Mouse (Mus musculus) forebrain, embryonic 14.5 days (tissue): ENCODE results near the gene Rev1. TPM values are rescaled to one million over a fixed set of nuclear protein-coding genes. Genes with fewer than 3 reads are reported as not detected.

Experiments
- ATAC-seq: fragments of 200-750 bp; cut with Nextera tagmentation; 2 replicates; pipeline ENCODE4 v1.8.0; 2017; ENCODE audit warnings: mild to moderate bottlenecking, moderate library complexity
- DNase-seq: peaks from one replicate; pipeline ENCODE4 v3.0.0-alpha.2; 2015; ENCODE audit warnings: low spot score
- H3K27ac ChIP-seq: fragments of 300-500 bp; sonication (generic); 2 replicates; pipeline ENCODE4 v1.5.1; 2014; ENCODE audit warnings: low read depth, mild to moderate bottlenecking, control low read depth, low read length, moderate library complexity
- H3K27me3 ChIP-seq: fragments of 300-500 bp; sonication (generic); replicated peaks from 2 replicates; pipeline ENCODE4 v1.6.1; 2014; ENCODE audit warnings: low read length, control low read depth, mixed read lengths; ENCODE audit not compliant: control insufficient read depth, insufficient read depth
- H3K36me3 ChIP-seq: fragments of 300-500 bp; sonication (generic); 2 replicates; pipeline ENCODE4 v1.6.1; 2014; ENCODE audit warnings: low read length, control low read depth; ENCODE audit not compliant: control insufficient read depth, insufficient read depth
- H3K4me1 ChIP-seq: fragments of 300-500 bp; sonication (generic); 2 replicates; pipeline ENCODE4 v1.6.1; 2014; ENCODE audit warnings: antibody characterized with exemption, low read length, control low read depth; ENCODE audit not compliant: control insufficient read depth, insufficient read depth
- H3K4me2 ChIP-seq: fragments of 300-500 bp; sonication (generic); 2 replicates; pipeline ENCODE4 v1.6.1; 2014; ENCODE audit warnings: mild to moderate bottlenecking, control low read depth, low read length
- H3K4me3 ChIP-seq: fragments of 300-500 bp; sonication (generic); 2 replicates; pipeline ENCODE4 v1.5.1; 2014; ENCODE audit warnings: low read depth, low read length, control low read depth
- H3K9ac ChIP-seq: fragments of 300-500 bp; sonication (generic); 2 replicates; pipeline ENCODE4 v1.6.1; 2014; ENCODE audit warnings: mild to moderate bottlenecking, low read length, control low read depth, moderate library complexity
- H3K9me3 ChIP-seq: fragments of 300-500 bp; sonication (generic); replicated peaks from 2 replicates; pipeline ENCODE4 v1.6.1; 2016; ENCODE audit warnings: low read length, control low read depth, mixed read lengths; ENCODE audit not compliant: control insufficient read depth
- WGBS: fragments of 180-500 bp; shearing (Covaris S2); extraction: QIAGEN DNeasy Blood & Tissue Kit; methylation state at CpG from one replicate; pipeline ENCODE4 v1.1.7; 2014; 5-methylcytosine and 5-hydroxymethylcytosine counted together
- polyA plus RNA-seq: library from polyadenylated mRNA; unstranded; fragments of >200 nt; fragmentation: Nextera tagmentation; extraction: Ambion mirVana; gene quantifications from 2 replicates; pipeline ENCODE4 v1.2.1, GENCODE M21; 2014

The Rev1 gene
- 23.4 and 28.9 TPM in 2 replicates for polyA plus RNA-seq

DNA sequence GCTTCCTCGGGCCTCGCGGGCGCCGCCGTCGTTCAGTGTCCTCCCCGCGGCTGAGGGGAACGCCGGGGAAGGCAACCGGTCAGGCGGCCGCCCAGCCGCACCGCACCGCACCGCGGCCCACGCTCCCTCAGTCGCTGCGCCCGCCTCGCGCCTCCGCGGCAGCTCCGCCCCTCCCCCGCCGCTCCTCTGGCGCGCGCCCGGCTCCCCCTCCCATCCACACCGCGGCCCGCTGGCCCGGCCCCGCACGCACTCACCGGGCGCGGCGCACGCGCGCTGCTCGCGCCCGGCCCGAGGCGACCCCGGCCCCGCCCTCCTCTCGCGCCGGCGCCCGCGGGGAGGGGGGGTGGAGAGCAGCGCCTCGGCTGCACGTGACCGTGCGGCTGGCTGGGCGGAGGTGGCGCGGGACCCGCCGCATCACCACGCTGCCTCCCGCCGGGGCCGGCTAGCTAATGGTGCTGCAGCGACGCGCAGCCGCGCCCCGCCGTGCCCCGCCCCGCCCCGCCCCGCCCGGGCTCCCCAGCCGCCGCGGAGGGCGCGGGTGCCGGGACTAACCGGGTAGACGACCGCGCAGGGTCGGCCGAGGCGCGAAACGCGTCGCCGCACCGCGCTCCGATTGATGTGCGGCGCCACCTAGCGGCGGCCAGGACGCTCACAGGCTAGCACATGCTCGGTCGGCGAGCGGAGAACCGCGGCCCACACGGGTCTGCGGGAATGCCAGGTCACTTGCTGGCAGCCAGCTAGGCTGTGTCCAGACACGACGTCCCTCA is at the start of gene Rev1:
TSS of gene Rev1 (minus strand) at position 301 of the 767 bp plus-strand sequence.
- Histone ChIP-seq H3K27ac (peak within 1 kb of the TSS; percentile 91), H3K27me3 (no peaks in the 10 kb centered on the region), H3K4me1 (peaks cover 9% of the 10 kb centered on the region), H3K9ac (peak within 1 kb of the TSS; percentile 92), H3K4me2 (peak within 1 kb of the TSS; percentile 91), H3K9me3 (no peaks in the 10 kb centered on the region), H3K36me3 (no peaks in the 10 kb centered on the region), H3K4me3 (peak within 1 kb of the TSS; percentile 78)
- ATAC-seq (peak; percentile 95), DNase-seq (peak; percentile 95)
- under 1% methylated on average over 75 of the region's 122 CpGs for WGBS

DNA sequence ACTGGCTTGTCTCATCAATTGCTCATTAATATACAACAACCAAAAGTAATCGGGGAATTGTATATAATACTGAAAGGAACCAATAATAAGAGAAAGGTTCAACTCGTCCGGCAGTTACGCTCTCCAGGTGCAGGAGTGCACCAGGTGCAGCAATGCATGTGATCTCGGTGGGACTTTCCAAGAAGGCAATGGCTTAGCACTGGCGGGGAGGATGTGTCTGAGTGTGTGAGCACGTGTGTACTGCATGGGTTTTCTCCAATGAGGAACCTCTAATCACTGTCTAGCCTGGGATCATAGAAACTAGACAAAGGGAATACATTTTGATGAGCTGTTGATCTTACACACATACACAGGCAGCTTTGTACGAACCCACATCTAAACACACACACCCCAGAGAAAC is 49.3 kb upstream of the Rev1 start:
- Histone ChIP-seq H3K4me2 (no peak overlapping the region), H3K27ac (no peak overlapping the region), H3K4me1 (no peaks in the 10 kb centered on the region), H3K4me3 (no peak overlapping the region), H3K9ac (no peak overlapping the region), H3K27me3 (no peaks in the 10 kb centered on the region), H3K36me3 (peaks cover 61% of the 10 kb centered on the region), H3K9me3 (no peaks in the 10 kb centered on the region)
- DNase-seq (no peak), ATAC-seq (no peak)
- whole genome bisulfite sequencing = 89% methylated on average over 8 of the region's 8 CpGs

DNA sequence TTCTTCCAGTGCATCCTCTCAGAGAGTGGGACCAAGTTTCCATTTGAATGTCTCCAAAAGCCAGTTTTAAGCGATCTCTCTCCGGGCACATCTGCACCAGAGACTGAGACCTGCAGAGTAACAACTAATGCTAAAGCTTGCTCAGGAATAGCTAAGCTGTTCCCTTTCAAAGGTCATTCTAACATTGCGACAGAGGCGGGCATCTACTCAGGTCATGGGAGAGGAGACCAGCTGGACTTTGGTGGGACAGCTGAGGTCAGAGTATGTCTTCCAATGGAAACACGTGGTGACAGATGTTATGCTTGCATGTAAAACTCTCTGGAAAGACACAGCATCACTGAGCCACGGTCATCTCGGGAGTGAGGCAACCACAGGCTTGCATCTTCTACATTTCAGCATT is 46.5 kb upstream of the Rev1 start:
- DNase-seq = no peak
- Histone ChIP-seq H3K4me1 (no peaks in the 10 kb centered on the region), H3K36me3 (peaks cover 42% of the 10 kb centered on the region), H3K4me3 (no peak overlapping the region), H3K27ac (no peak overlapping the region), H3K9ac (no peak overlapping the region), H3K27me3 (no peaks in the 10 kb centered on the region), H3K9me3 (no peaks in the 10 kb centered on the region), H3K4me2 (no peak overlapping the region)
- no peak for ATAC-seq
- 95% methylated on average over 7 of the region's 7 CpGs for WGBS

DNA sequence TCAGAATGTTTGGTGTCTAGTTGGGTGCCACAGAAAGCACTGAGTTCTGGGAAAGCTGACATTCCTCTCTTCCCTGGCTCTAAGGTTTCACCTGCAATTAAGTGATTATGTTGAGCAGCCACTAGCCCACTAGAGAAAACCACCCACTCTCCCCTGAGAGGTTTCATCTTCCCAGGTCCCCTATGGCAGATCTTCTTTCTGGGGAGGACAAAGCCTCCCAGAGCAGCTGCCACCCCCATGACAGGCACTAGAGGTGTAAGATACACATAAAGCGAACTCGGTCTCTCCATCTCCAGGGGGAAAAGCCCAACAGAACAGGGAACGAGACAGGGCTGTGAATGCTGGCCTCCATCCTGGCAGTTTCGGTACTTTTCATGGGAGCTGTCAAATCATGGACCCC is 42.3 kb upstream of the Rev1 start:
- Histone ChIP-seq H3K36me3 (peaks cover 5% of the 10 kb centered on the region; the same call in 1 of the 2 replicates), H3K4me2 (no peak overlapping the region), H3K9me3 (no peaks in the 10 kb centered on the region), H3K27me3 (no peaks in the 10 kb centered on the region), H3K27ac (no peak overlapping the region), H3K4me3 (no peak overlapping the region), H3K4me1 (peaks cover 2% of the 10 kb centered on the region; the same call in 1 of the 2 replicates), H3K9ac (no peak overlapping the region)
- 92% methylated on average over 4 of the region's 4 CpGs for whole genome bisulfite sequencing
- no peak for DNase-seq
- ATAC-seq = no peak

DNA sequence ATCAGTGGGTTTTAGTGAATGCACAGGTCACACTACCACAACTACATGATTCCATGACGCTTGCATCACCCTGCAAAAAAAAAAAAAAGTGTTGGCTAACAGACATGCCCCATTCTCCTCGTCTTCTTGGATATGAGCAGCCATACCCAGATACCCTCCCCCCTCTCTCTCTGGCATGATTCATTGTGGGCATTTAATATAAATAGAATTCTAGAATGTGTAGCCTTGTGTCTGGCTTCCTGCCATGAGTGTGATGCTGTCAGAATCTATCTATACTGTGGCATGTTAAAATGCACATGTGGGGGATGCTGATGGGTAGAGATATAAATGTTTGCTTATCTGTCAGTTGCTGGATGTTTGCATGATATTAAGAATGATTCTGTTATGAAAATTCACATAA is 36.1 kb upstream of the Rev1 start:
- WGBS = 78% methylated on average over 2 of the region's 2 CpGs
- H3K27ac ChIP-seq = no peak overlapping the region

DNA sequence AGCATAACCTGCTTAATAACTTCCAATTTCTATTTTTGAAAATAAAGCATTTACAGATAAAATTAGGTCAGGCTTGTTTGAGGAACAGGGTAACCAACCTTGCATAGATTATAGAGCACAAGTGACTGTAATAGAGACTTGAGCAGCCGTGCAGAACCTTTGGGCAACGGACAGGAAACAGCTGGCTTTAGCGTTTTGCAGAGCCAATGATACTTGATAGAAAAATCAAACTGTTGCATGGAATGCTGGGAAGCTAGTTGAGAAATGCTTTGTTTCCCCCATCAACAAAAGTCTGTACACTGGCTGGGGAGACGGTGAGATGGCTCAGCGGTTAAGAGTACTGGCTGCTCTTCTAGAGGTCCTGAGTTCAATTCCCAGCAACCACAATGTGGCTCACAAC is 20.5 kb upstream of the Rev1 start:
- Histone ChIP-seq H3K9ac (no peak overlapping the region), H3K9me3 (no peaks in the 10 kb centered on the region), H3K4me2 (no peak overlapping the region), H3K4me1 (no peaks in the 10 kb centered on the region), H3K36me3 (no peaks in the 10 kb centered on the region), H3K4me3 (no peak overlapping the region), H3K27me3 (no peaks in the 10 kb centered on the region), H3K27ac (no peak overlapping the region)
- no peak for DNase-seq
- 92% methylated on average over 5 of the region's 5 CpGs for WGBS
- no peak for ATAC-seq

More for the DNA sequence above, 36.1 kb upstream of the Rev1 start:
- ATAC-seq (no peak), DNase-seq (peak; percentile 51)
- peaks cover 2% of the 10 kb centered on the region; the same call in 1 of the 2 replicates for H3K4me1 ChIP-seq
- H3K9ac ChIP-seq = no peak overlapping the region
- H3K4me3 ChIP-seq = no peak overlapping the region
- H3K9me3 ChIP-seq = no peaks in the 10 kb centered on the region
- H3K4me2 ChIP-seq = no peak overlapping the region
- no peaks in the 10 kb centered on the region for H3K27me3 ChIP-seq
- H3K36me3 ChIP-seq = no peaks in the 10 kb centered on the region

DNA sequence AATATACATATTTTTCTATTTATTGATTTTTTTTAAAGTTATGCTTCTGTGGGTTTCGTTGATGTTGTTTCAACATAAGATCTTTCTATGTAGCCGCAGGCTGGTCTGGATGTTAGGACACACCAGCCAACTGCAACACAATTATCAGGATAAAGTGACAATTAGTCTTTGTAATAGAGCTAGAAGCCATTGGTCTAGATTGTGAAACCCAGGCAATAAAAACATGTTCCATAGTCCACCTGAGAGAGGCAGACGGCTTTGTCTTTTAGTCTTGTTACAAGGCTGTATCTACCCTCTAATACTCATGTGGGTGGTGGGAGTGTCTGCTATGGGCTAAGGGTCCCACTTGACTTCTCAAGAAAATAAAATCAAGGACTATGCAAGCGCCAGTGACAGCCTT is 16.4 kb upstream of the Rev1 start:
- no peaks in the 10 kb centered on the region for H3K27me3 ChIP-seq
- H3K36me3 ChIP-seq = no peaks in the 10 kb centered on the region
- H3K9me3 ChIP-seq = no peaks in the 10 kb centered on the region
- H3K4me1 ChIP-seq = no peaks in the 10 kb centered on the region
- no peak overlapping the region for H3K4me3 ChIP-seq
- WGBS = 91% methylated on average over 4 of the region's 4 CpGs
- ATAC-seq (no peak), DNase-seq (no peak)
- H3K27ac ChIP-seq = no peak overlapping the region
- no peak overlapping the region for H3K9ac ChIP-seq
- H3K4me2 ChIP-seq = no peak overlapping the region

DNA sequence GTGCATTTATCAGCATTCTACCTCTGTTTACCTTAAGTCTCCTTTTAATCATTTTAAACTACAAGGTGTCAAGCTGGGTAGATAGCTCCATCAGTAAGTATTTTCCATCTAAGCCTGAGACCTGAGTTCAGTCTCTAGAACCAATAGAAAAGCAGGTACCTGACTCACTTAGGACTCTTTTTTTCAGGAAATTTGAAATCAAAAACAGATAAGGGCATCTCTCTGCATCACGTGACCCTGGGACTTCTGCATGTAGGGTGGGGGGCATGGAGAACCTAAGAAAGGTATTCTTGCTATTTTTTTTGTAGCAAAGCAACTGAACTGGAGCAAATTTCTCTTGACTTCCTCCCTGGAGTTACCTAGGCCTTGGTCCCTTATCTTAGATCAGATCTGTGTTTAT is 11.8 kb upstream of the Rev1 start:
- Histone ChIP-seq H3K4me3 (no peak overlapping the region), H3K27me3 (no peaks in the 10 kb centered on the region), H3K4me2 (no peak overlapping the region), H3K27ac (no peak overlapping the region), H3K9me3 (no peaks in the 10 kb centered on the region), H3K36me3 (no peaks in the 10 kb centered on the region), H3K4me1 (no peaks in the 10 kb centered on the region), H3K9ac (no peak overlapping the region)
- 90% methylated on average over 1 of the region's 1 CpGs for WGBS
- no peak for ATAC-seq
- DNase-seq = no peak

DNA sequence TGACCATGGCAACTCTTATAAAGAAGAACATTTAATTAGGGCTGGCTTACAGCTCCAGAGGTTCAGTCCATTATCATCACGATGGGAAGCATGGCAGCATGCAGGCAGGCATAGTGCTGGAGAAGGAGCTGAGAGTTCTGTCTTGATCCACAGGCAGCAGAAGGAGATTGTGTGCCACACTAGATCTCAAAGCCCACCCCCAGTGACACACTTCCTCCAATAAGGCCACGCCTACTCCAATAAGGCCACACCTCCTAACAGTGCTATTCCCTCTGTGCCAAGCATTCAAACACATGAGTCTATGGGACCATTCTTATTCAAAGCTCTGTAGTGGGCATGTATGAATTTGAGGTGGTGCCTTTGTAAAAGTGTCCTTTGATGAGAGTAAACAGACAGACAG is 11.3 kb upstream of the Rev1 start:
- no peak for DNase-seq
- H3K4me2 ChIP-seq = no peak overlapping the region
- 82% methylated on average over 2 of the region's 2 CpGs for WGBS

More for the DNA sequence above, 11.3 kb upstream of the Rev1 start:
- Histone ChIP-seq H3K4me1 (no peaks in the 10 kb centered on the region), H3K9me3 (no peaks in the 10 kb centered on the region), H3K4me3 (no peak overlapping the region), H3K9ac (no peak overlapping the region), H3K27ac (no peak overlapping the region), H3K36me3 (no peaks in the 10 kb centered on the region), H3K27me3 (no peaks in the 10 kb centered on the region)
- ATAC-seq = no peak
